Mouse (Mus musculus): ENCODE results near the gene Rnaseh2c.

Rnaseh2c gene

DNA sequence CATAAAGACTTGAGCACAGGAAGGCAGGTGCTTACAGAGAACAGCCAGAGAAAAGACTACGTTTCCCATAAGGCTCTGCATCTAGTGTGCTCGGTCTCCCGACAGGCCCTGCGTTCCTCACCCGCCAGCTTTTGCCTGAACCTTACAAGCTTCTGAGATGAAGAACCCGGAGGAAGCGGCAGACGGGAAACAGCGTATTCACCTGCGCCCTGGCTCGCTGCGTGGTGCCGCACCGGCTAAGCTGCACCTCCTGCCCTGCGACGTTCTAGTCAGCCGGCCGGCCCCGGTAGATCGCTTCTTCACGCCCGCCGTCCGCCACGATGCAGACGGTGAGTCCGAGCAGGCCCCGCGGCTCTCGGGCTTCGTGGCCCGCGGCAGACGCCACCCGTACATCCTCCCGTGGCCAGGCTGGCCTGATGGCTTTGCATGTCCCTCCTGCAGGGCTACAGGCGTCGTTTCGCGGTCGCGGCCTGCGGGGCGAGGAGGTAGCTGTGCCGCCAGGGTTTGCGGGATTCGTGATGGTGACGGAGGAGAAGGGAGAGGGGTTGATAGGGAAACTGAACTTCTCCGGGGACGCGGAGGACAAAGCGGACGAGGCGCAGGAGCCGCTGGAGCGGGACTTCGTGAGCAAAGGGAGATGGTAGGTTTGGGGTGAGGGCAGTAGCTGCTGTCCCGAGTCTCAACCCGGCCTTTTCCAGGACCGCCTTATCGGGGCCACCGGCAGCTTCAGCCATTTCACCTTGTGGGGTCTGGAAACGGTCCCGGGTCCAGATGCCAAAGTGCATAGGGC, at the start of gene Rnaseh2c:
Gene Rnaseh2c, plus strand, starts transcription at position 122 of the 790 bp plus-strand sequence.
- DNase-seq (ENCODE audit: low spot score): peak; percentile 43

DNA sequence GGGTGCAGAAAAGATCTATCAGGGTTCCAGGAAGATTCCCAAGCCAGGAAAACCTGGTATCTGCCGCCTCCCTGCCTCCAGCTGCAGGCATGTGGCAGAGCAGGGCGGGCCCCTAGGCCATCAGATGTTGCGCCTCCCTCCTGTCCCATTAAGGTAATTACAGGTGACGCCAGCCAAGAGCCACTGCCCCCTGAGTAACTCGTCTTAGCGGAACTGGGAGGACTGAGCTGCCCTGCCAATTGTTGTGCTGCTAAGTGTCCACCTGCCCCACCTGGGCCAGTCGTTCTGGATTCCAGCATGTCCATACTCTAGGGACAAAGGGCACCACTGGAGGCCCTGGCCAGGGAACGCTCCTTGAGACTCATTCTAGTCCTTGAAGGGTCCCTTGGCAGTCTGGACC, 47.9 kb upstream of the Rnaseh2c start:
- DNase-seq (ENCODE audit: low spot score): no peak

DNA sequence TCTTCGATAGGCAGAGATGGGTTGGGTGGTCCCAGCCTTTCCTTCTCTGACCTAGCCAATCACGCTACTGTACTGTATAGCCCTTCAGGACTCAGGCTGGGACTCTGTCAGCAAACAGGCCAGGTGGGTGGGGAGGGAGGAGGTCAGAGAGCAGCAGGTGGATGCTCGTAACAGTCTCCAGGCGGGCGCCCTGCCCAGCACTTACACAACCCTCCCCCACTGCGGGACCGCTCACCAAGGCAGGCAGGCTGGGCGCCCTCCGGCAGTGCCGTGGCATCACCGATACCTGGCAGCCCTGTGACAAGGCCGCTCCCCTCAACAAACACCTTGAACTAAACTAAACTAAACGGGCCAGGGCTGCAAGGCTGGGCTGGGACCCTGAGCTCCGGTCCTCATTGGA, 47.5 kb upstream of the Rnaseh2c start:
- DNase-seq (ENCODE audit: low spot score): no peak

DNA sequence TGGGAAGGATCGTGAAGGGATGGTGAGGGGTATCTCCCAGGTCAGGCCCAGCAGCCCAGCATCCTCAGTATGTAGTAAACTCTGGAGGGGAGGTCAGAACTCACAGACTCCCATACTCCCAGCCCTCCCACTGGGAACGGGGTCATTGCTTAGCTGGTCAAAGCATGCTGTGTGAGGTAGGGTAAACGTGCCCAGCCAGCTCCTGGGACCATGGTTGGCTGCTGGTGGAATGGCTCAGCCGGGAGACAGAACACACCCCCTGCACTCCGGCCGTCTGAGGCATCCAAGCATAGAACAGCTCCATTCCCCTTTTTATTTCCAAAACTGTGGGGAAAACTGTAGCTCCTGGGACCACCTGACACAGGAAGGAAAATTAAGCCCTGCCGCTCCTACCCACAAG, 43.5 kb upstream of the Rnaseh2c start:
- DNase-seq (ENCODE audit: low spot score): no peak

DNA sequence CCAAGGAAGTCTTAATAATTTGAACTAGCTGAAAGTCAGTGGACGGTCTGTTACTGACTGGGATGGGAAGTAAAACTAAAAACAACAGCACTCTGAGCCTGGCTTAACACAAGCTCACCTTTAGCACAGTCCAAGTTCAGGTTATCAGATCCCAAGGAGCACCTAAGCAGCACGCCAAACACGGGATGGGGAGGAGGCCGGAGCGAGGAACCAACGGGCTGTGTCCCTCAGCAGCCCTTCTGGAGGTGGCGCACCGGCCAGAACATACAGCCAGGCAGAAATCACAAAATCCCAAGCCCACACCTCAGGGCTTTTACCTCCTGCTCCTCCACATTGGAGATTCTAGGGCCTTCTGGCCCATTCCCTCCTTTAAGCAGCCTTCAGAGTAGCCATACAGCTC, 42.9 kb upstream of the Rnaseh2c start:
- DNase-seq (ENCODE audit: low spot score): no peak

DNA sequence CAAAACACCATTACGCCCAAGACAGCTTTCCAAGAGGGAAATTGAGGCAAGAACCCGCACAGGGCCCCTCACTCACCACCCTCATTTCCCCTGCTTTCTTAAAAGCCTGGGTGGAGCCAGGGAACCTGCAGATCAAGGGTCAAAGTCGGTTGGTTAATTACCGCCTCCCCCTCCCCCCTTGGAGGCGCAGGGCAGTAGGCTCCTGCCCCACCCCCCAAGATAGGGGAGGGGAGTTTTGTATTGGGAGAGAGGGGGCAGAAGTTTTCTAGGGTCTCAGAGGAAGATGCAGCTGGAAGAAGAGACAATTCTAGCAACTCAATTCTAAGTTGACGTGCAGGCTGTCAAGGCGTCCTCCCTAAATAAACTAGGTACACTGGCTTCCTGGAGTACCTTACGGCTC, 42.4 kb upstream of the Rnaseh2c start:
- no peak for DNase-seq (ENCODE audit: low spot score)

DNA sequence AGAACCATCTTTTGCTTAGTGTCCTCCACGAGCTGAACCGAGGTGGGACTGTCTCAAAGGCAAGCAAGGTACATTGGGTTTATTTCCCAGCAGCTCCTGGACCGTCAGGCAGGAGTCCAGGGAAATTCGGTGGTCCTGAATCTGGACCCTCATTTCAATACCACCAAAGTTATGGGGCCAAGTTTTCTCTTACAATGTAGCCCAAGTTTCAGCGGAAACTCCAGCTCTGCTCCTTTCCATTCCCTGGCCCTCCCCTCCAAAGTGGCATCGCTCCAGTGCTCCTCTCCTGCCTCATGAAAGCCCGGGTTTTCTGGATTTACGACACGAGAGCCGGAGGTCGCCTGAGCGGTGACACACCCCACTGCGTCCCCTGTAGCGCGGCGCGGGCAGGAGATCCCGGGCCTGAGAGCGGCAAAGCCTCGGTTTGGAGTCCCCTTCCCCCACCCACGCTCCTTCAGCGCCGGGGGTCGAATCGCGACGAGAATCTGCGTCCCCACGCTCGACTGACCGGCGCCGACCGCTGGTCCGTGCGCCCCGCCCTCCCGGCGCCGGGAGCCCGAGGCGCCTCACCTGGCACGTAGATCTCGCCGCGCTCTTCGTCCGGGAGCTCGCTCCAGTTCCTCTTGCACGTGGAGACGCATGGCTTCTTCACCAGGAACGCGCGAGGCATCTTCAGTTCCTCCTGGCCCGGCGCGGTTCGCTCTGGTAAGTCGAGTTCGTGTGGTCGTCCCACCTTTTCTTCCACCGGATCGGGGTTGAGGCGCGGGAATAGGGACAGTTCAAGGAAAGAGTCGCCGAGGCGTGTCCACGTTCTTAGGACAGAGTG, 41.8 kb upstream of the Rnaseh2c start:
- no peak for DNase-seq (ENCODE audit: low spot score)

DNA sequence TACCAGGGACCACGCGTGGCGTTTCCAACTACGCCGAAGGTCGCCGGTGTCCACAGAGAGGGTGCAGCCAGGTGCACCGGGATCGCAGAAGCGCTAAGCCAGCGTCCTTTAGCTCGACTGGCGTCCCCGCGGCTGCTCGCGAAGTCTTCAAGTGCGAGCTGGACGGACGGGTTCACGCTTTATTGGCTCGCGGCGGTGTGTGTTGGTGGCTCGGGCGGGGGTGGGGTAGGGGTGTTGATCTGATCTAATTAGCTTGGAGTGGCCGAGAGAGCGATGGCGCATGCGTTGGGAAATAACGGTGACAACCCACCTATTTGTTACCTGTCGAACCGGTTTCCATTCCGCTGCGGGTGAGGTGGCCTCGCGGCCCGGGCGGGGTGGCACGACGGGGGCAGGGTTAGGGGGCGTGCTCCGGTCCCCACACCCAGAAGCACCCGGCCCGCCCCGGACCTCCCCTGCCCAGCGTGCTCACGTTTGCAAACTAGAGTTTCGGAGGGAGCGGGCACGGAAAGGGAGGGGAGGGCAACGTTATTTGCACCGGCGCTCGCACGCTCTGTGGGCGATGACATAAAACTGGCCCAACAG, 41.1 kb upstream of the Rnaseh2c start, which contains the start of gene Ovol1:
Gene Ovol1, minus strand, starts transcription at position 190 of the 585 bp plus-strand sequence.
- no peak for DNase-seq (ENCODE audit: low spot score)

DNA sequence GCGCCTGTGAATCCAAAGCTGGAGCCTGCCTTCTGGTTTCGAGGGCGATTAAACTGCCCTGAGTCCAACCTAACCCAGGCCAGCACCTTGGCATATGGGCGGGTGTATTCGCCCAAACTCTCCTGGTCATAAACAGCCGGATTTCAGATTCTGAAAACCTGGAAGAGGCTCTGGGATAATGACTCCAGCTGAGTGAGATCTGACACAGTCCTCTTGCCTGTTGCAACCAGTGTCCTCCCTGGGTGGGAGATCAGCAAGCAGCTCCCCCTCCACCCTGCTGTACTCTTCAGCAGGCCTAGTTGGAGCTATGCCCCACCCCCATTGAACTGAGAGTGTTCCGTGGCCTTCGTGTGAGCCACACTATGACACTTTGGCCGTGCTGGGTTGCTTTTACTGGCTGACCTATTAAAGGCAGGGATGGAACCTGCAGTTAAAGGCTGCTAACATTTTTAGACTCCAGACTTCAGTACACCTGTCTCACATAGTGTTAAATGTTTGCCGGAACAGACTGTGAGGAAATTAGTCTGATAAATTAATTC, 40.4 kb upstream of the Rnaseh2c start:
- DNase-seq (ENCODE audit: low spot score): no peak

DNA sequence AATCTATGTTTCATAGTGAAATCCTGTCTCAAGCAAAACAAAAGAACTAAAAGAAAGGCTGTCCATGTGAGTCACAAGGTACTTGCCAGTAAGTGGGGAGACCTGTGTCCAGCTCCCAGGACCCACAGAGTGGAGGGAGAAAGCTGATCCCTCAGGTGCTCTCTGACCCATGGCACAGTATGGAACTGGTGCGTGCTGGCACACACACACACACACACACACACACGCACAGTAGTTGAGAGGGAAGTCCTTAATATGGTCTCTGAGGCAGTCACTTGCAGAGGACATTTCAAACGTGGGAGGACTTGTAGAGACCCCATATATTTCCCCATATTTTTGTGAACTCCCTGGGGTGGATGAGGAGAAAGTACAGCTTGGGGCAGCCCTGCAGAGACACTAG, 39.8 kb upstream of the Rnaseh2c start:
- no peak for DNase-seq (ENCODE audit: low spot score)

DNA sequence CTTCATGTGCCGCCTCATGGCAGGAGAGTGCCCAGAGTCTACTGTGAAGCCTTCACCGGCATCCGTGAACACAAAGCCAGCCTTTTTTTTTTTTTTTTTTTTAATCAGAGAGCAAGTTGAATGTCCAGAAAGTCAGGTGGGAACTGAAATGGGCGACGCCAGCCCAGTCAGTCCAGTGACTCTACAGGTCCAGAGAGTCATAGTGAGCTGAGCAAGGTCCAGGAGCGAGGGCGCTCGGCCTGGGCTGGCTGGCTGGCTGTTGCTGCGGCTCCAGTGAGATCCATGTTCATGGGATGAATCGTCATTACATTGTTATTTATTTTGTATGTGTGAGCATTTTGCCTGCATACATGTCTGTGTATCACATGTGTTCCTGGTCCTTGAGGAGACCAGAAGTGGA, 38.9 kb upstream of the Rnaseh2c start:
- no peak for DNase-seq (ENCODE audit: low spot score)

DNA sequence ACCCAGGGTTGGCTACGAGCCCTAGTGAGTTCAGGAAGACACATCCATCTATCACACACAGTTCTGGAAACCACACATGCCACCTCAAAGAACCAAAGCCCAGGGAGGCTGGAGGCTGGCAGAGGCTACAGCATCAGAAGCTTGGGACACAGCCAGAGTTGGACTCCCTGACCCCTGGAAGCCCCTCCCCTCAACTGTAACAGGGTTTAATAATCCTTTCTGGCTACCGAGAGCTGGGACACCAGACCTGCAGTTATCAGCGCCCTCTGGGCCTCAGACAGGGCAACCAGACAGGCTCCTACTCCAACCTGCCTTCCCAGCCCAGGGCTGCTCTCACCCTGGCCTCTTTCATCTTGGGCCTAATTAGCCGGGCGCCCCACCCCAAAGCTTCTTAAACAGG, 35.4 kb upstream of the Rnaseh2c start:
- no peak for DNase-seq (ENCODE audit: low spot score)

DNA sequence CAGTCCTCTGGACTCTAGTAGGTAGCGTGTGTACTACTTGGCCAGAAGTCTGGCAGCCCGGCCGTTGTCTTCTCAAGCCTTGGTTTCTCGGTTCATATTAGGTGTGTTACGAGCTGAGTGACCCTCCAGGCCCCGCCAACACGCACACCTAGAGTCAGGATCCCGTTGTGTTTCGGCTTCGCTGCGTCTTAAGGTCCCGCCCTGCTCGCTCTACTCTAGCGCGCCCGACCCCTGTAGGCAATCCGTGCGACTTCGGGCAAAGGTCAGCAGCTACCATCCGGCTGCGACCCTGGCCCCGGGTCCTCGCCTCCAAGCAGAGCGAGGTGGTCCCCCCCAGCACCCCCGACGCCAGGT, 34.5 kb upstream of the Rnaseh2c start:
- no peak for DNase-seq (ENCODE audit: low spot score)

DNA sequence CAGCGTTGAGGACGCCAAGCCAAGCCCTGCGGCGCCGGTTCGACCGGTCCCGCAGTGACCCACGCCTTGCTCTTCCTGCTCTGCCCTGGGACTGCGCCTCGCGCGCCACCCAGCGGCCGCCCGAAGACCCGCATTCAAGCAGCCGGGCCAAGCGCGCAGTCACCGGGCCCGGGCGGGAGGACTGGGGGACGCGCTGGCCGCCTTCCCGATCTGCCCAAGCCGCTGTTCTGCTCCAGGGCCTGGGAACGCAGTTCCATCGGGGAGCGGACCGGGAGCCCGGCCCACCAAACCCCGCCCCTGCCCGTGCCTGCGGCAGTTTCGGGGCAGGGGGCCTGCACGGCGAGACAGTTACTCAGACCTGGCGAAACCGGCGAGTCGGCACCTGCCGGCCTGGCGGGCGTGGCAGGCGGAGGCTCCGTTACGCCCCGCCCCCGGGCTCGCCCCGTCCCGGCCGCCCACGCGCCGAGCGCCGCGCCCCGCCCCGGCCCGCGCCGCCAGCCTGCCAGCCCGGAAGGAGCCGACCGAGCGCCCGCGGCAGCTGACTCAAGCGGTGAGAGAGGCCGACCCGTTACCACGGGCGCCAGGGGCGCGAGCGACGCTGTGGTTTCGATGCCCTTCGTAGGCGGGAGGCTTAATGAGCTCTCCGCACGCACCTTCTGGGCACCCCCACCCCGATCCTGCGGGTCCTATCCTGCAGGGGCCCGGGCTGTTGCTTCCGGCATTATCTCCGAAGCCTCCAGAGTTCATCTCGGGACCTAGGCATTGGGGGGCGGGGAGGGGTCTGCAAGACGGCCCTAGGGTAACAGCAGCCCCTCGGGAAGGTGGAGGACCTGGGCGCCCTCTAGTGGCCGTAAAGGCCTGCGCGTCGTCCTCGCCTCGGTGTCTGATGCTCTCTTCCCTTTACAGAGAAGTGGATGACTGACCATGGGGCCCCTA, 33.9 kb upstream of the Rnaseh2c start, which contains the start of gene Ap5b1:
Gene Ap5b1, plus strand, starts transcription at position 492 of the 936 bp plus-strand sequence.
- peak; percentile 84 for DNase-seq (ENCODE audit: low spot score)

DNA sequence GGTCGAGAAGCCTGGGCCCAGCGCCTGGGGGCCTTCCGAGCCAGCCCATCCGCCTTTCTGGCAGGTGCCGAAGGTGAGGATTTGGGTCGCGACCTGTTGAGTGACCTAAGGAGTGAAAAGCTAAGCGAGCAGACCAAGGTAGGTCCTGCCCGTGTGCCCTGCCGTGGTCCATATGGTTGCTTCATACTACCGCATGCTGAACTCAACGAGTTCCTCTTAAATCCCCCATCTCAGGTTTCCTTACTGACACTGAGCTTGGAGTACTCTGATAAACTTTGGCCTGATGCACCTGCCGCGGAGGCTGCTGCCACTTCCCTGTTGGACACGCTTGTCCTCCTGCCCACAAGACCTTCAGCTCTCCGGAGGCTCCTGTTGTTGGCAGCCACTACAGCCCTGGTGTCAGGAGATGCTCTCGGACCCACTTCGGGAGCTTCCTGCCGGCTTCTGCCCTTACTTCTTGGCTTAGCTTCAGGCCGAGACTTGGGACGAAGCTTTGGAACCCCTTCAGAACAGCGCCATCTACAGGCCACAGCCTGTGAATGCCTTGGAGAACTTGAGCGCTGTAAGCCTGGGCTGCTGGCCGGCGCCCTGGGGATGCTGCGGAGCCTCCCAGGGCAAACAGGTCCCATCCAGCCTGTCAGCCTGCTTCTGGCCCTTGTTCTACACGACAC, 33.1 kb upstream of the Rnaseh2c start:
- peak; percentile 53 for DNase-seq (ENCODE audit: low spot score)

DNA sequence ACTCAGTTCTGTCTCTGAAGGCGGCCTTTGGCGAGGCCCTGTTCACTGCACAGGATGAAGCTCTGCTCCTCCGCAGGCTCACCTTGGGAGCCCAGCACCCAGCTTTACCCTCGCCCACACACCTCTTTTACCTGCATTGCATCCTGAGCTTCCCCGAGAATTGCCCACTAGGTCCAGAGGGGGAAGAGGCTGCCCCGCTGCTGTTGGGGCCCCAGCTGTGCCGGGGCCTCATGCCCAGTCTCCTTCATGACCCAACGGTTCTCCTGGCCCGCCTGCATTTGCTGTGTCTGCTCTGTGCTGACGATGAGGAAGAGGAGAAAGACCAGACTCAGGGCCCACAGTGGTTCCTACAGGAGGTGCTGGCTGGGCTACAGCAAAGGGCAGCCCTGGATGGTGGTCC, 32.2 kb upstream of the Rnaseh2c start:
- DNase-seq (ENCODE audit: low spot score): no peak

DNA sequence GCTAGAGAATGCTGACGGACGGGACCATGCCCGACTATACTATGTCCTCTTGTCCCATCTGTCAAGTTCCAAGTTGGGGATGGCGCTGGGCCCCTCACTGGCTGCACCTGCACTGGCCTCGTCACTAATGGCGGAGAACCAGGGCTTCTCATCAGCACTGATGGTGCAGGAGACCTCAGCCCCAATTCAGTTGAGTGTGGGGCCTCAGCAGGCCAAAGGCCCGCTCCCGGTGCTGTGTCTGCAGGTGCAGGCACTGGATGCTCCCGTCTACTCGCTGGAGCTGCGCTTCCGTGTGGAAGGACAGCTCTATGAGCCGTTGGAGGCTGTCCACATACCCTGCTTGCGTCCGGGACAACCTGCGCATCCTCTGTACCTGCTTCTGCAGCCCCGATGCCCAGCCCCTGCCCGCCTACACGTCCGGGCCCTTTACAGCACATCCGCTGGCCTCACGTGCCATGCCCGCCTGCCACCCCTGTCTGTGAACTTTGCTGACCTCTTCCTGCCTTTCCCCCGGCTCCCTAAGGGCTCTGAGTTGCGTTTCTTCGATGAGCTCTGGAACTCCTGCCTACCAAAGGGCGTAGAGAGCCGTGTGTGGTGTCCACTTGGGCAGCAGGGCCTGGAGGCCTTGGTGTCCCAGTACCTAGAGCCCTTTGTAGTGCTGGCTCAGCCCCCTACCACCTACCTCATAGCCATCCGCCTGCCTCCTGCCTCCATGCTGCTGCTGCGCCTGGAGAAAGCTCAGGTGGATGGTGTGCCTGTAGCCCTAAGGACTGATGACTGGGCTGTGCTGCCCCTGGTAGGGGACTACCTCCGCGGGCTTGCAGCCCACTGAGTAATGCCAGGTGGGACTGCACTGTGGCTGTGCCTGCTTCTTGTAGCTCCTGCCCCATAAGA, 31.1 kb upstream of the Rnaseh2c start:
- no peak for DNase-seq (ENCODE audit: low spot score)

DNA sequence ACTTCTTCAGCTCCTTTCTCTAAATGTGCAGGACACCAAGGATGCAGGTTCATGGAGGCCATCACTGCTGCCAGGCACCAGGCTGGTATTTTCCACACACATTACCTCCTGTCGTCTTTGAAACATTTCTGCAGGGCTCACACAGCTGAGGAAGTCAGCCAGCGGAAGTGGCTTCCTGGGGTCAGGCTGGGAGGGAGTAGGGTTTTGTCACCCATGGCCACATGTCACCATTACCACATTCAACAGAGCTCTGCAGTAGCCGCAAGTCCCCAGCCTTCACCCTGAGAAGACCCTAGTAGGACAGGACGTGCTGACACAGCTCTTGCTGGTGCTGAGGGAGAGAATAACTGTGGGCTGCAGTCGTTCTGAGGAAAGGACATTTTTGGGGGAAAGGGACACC, 29.8 kb upstream of the Rnaseh2c start:
- DNase-seq (ENCODE audit: low spot score): no peak

DNA sequence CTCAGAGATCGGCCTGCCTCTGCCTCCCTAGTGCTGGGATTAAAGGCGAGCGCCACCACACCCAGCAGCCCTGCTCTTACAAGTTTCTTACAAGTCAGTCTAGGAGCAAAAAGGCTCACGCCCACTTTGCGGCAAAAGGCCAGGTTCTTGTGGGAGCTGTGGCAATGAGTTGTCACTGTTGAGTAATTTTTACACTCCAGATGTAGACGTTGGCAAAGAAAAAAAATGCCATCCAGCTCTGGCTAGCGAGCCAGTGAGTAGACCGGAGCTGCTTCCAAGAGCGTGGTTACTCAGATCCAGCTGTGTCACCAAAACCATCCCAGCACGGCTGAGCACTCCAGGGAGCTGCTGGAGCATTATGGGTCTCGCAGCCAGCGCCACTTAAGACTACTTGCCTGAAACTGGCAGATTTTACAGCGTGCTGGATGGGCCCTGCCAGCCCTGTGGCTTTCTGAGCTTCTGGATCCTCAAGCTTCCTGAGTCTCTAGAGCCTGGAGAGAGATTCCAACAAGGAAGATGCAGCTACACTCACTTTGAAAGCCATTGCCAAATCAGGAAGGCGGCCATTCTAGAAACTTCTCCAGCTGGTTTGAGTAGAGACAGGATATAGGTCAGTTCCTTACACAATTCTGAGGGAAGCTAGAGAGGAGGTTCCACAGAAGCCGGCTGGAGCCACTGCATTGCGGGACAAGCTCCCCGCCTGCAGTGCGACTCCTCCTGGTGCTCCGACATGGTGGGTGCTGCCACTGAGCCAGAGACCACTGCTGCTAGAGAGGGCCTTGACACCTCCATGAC, 29.1 kb upstream of the Rnaseh2c start:
- DNase-seq (ENCODE audit: low spot score): no peak
